Mouse (Mus musculus) megakaryocyte, adult 5-6 weeks (primary cell): ENCODE results near the gene AA467197. TPM values are rescaled to one million over a fixed set of nuclear protein-coding genes. Genes with fewer than 3 reads are reported as not detected.
A peak's percentile ranks its signal among the peaks of the same experiment; 100 is the strongest.

Source experiments
- ATAC-seq: 2 replicates; pipeline ENCODE4 v1.8.0; 2016; ENCODE audit warnings: mild to moderate bottlenecking, inconsistent platforms; ENCODE audit not compliant: poor library complexity, severe bottlenecking
- total RNA-seq, 2 experiments: library from RNA; stranded (forward) in 1 of 2; stranded (reverse) in 1 of 2; fragments of 153-499, 151-499 nt in 1 of 2; fragments of 221-1000, 200-1000 nt in 1 of 2; gene quantifications; 2 replicates each; pipeline versions ENCODE4 v1.2.3 to v1.2.4; 2015 to 2017

The AA467197 gene
- total RNA-seq (2015) = 50.1 and 66.9 TPM in 2 replicates
- 103 and 129 TPM in 2 replicates for total RNA-seq (2017)

GRCm38 (mm10) chr2:122636686-122637085 lies at the start of gene AA467197:
TSS of gene AA467197 (plus strand) at chr2:122636986.
- ATAC-seq = no peak

DNA sequence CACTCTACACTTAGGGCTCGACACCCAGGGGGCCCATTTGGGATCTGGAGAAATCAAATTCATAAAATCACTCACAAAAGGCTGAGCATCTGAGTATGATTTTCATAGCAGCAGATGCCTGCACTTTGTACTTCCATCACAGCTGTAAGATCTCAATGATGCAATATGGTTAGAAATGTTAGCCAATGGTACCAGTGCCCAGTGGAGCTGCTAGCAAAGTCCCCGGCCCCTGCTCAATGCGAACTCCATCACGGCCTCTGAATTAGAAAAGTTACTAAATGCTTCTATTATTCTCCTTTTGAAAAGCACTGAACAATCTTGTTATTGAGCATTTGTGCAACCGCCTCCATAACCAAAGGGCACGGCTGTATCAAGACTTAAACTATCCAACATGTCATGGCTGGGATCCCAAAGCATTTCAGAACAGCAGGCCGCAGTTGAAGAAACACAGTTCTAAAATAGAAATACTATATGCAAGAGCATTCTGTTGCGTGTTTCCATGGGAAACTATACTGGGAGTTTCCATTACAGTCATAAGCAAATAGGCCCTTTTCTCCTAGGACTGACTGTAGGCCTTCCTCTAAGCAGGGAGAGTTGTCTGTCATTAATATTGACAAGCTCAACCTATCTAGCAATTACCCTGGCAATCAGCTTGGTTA lies 48.8 kb upstream of the AA467197 start:
- no peak for ATAC-seq

DNA sequence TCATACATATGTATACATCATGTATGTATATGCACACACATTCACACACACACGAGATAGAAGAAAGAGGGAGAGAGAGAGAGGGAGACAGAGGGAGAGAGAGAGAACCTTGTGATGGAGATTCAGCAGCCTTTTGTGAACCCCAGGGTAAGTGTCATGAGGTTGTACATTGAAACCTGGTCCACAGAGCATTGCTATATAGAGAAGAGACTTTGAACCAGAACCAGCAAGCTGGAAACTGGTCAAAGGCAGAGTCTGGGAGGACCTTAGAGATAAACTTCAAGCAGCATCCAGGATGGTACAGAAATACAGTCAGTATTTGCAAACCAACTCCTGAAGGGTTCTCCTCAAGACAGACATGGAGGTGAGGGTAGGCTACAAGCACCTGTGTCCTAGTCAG lies 46.4 kb upstream of the AA467197 start:
- no peak for ATAC-seq

GRCm38 (mm10) chr2:122591213-122591612 lies 45.6 kb upstream of the AA467197 start:
- no peak for ATAC-seq

DNA sequence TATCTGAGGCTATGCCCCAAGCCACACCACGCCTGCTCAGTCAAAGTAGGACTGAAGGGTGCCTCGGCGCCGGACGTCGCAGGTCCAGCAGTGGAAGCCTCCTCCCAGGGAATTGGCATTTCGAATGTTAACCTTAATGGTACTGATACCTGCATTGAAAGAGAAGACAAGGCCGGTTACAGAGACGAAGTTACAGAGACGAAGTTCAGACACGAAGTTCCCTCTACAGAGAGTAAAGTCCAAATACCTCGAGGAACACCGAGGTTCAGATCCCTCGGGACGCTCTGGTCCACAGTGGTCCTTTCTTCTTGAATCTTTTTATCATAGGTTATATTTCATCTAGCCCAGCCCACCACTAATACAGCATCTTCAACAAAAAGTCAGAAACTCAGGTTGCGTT lies 41.3 kb upstream of the AA467197 start:
- no peak for ATAC-seq

GRCm38 (mm10) chr2:122599736-122600135 lies 37.0 kb upstream of the AA467197 start:
- no peak for ATAC-seq

GRCm38 (mm10) chr2:122601354-122601753 lies 35.4 kb upstream of the AA467197 start:
- ATAC-seq = no peak

DNA sequence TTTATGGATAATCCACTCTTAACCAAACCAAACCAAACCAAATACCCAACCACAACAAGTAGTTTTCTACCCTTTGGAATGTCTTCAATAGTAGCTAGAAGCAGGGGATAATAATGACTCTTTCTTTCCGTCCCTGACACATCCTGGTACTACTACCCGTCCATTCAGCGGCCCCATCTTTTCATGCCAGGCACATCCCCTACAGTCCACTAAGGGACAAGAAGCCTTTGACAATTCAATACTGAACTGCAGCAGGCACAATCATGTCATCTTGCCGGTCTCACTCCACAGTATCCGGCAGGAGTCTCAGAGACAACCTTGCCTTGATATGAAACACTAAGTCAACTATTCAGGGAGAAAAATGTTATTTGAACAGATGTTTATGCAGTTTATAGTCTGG lies 31.0 kb upstream of the AA467197 start:
- ATAC-seq = no peak

DNA sequence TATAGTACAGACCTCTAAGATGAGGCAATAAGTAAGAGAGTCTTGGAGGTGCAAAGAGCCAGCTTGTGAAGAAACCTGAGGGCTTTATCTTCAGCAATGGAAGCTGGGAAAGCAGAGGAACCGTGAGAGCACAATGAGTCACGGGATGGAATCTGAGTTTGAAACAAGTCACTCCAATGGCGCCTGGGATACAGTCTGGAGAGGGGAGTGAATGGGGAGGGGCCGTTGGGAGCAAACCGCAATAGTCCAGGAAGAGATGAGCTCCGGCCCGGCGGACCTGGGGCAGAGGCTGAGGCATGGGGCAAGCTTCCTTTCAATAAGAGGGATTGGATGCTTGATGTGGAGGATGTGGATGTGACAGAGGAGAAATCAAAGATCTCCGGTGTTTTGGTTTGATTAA lies 28.0 kb upstream of the AA467197 start:
- no peak for ATAC-seq

GRCm38 (mm10) chr2:122610746-122611653 lies 25.8 kb upstream of the AA467197 start, which contains the start of gene Gatm:
TSS of gene Gatm (minus strand) at chr2:122611303.
- ATAC-seq = peak; percentile 96

DNA sequence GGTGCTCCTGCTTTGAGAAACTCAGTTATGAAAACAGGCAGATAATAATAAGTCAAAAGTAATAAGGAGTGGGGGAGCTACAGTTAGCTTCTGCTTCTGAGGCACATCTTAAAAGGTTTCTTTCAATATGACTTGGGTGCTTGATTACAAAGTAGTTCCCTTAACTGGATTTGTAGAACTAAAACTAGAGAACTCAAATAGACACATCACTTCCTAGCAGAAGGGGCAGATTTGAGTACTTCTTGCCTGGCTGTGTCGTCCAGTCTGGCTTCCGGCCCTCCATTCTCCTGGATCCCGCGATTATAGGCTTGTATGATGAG lies 25.2 kb upstream of the AA467197 start:
- ATAC-seq = peak; percentile 34

DNA sequence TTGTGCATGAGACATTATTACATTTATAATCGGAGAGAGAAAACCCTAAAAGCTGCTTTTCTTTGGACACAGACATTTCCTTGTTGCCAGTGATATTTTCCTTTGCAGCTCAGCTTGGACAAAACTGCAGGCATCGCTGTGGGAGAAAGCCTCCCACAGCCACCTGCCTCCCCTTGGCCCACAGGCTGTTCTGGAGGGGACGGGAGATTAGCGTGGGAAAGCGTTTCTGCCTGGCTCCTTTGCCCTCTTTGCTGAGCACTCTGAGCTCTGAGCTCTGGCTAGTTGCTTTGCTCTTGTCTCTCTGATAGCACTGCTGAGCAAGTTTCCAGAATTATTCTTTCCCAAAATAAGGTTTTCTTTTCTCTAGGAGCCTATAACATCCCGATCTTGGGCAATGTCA lies 20.5 kb upstream of the AA467197 start:
- no peak for ATAC-seq

DNA sequence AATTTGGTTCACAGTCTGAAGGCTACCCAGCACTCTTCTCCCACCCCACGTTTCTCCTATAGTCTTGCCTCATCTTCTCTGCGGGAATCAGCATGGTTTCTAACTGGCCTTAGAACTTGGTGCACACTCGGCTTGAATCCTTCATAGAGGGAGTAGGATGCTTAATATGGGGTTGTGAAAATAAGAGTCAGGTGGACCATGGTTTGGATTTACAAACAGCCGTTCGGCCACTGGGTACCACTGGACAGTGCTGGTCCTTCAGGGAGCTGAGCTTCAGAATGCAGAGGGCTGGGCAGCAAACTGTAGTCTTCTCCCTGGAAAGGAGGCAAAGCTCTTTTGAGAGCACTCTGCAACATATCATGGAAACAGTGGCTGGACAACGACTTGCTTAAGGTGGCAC lies 19.0 kb upstream of the AA467197 start:
- no peak for ATAC-seq

- ATAC-seq = no peak
These were observed 18.1 kb upstream of the AA467197 start for GRCm38 (mm10) chr2:122618719-122619118.

DNA sequence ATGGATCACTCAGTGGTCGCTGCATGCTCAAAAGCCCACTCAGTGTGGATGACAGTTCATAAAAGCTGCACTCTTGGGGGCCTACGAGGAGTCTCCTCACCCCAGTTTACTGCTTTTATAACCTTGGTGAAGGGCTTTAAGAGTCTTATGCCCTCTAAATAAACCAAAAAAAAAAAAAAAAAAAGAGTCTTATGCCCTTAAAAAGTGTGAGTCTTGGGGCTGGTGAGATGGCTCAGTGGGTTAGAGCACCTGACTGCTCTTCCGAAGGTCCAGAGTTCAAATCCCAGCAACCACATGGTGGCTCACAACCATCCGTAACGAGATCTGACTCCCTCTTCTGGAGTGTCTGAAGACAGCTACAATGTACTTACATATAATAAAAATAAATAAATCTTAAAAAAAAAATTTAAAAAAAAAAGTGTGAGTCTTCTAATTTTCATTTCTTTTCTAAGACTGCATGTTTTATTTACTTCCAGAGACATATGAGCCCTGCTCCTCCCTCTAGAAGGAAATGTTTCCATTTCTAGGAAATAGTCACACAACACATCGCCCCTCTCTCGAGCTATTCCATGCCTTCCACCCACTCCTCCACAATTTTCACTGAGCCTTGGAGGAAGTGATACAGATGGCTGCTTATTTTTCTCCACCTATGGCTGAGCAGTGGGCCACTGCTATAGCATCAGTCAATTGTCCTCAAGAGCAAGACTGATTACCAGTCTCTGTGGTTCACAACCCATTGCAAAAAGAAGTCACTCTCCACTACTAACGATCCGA lies 15.3 kb upstream of the AA467197 start:
- no peak for ATAC-seq

GRCm38 (mm10) chr2:122625930-122626329 lies 10.9 kb upstream of the AA467197 start:
- no peak for ATAC-seq

DNA sequence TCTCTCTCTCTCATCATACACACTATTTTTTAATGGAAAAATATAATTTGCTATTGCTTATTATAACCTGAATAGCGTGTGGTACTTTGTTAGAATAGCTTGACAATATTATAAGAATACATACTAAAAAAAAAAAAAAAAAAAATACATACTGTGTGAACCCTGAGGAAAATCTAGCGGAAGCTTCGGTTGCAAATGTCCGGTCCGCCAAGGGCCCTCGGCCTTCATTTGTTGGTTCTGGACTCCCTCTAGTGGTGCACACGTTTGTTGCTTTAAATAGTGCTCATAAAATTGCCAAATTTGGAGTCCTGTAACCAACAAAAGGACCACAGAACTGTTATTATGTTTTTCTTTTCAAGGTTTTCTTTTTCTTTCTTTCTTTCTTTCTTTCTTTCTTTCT lies 7.8 kb upstream of the AA467197 start:
- peak; percentile 69 for ATAC-seq

DNA sequence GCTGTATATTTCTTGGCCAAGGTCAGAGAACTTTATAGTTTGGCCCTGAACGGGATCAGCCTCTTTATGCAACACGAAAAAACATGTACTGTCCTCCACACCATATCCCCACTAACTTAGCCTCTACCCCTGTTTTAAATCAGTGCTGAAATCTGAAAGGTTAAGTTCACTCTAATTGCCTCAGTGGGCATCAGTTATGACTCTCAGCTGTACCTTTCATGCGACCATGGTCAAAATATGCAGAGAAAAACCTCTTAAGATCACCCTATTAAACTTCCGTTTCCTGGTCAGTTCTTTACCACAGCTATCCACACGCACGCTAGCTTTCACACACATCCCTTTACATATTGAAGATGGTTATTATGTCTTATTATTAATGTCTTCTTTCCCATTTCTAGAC lies 6.9 kb upstream of the AA467197 start:
- no peak for ATAC-seq

- ATAC-seq = peak; percentile 84
These were observed 6.1 kb upstream of the AA467197 start for GRCm38 (mm10) chr2:122630465-122631225.

DNA sequence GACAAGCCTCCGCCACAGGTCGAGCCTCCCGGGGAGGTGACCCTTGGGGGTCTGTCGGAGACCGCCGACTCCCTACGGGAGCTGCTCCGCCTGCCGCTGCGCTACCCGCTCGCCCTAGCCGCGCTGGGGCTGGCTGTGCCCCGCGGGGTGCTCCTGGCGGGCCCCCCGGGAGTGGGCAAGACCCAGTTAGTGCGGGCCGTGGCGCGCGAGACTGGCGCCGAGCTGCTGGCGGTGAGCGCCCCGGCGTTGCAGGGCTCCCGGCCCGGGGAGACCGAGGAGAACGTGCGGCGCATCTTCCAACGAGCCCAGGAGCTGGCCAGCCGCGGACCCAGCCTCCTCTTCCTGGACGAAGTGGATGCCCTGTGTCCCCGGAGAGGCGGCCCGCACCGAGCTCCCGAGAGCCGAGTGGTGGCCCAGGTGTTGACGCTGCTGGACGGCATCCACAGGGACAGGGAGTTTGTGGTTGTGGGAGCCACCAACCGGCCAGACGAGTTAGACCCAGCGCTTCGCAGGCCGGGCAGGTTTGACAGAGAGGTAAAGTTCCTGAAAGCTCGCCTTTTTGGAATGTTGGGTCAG lies 5.5 kb upstream of the AA467197 start:
- peak; percentile 11 for ATAC-seq
